Mouse (Mus musculus) small intestine, adult 2 months (tissue): ENCODE results near the gene Slc30a3.

Experiments used
- CTCF ChIP-seq: fragments of 200-500 bp; IDR thresholded peaks from 2 replicates; pipeline ENCODE4 v1.5.1; 2012; ENCODE audit warnings: low read depth, mild to moderate bottlenecking, control low read depth, inconsistent platforms, low read length, moderate library complexity, mixed read lengths; ENCODE audit not compliant: insufficient replicate concordance, insufficient read length; ENCODE audit errors: extremely low read depth
- POLR2A ChIP-seq: fragments of 200-500 bp; IDR thresholded peaks from 2 replicates; pipeline ENCODE4 v1.6.1; 2012; ENCODE audit warnings: low read depth, mild to moderate bottlenecking, control low read depth, inconsistent platforms, low read length, moderate library complexity

DNA sequence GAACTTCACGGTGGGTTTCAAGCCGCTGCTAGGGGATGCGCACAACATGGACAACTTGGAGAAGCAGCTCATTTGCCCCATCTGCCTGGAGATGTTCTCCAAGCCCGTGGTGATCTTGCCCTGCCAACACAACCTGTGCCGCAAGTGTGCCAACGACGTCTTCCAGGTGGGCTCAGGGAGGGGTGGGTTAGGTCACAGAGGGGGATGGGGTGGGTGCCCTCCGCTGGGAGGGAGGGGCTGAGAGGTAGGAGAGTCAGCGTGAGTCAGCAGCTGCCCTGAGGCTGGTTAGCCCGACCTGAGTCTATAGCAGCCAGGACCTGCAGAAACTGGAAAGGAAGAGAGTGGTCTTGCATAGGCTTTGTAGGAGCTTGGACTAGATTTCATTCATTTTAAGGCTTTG, 8.9 kb upstream of the Slc30a3 start:
- TF ChIP-seq CTCF (no peak), POLR2A (no peak)
